Mouse (Mus musculus) bone marrow macrophage, adult 2 months (primary cell): Measurements from ENCODE around the gene Cabs1.

Experiments
- CTCF ChIP-seq: IDR thresholded peaks from 2 replicates; pipeline ENCODE4 v1.5.1; 2012; ENCODE audit warnings: low read depth, mild to moderate bottlenecking, low read length, moderate library complexity
- POLR2A ChIP-seq: IDR thresholded peaks from 2 replicates; pipeline ENCODE4 v1.6.1; 2012; ENCODE audit warnings: mild to moderate bottlenecking, low read depth, low read length, borderline replicate concordance

DNA sequence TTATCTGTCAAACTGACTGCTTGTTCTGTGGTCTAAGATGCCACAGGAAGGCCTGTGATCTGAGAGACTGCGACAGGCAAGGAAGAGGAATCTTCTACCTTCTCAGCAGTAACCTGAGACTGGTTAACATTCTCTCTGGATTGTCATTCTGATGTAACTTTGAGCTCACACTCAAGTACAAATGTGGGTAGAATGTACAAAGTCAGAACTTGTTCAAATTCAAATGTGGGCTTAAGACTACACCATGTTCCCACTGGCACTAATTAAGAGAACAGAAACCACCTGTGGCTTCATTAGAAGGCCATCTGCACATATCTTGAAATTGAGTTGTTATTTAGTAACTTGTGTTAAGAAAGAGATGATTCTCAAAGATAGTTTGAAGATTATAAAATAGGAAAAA lies 47.6 kb upstream of the Cabs1 start:
- TF ChIP-seq CTCF (no peak), POLR2A (no peak)
